Mouse (Mus musculus): ENCODE data around the gene Chn2.

Chn2 gene

GRCm38 (mm10) chr6:54278613-54279012, 239.3 kb downstream of the Chn2 start:
- no peak for DNase-seq (ENCODE audit: low read depth, low spot score)

GRCm38 (mm10) chr6:54279391-54279790, 240.0 kb downstream of the Chn2 start:
- DNase-seq (ENCODE audit: low read depth, low spot score): no peak

DNA sequence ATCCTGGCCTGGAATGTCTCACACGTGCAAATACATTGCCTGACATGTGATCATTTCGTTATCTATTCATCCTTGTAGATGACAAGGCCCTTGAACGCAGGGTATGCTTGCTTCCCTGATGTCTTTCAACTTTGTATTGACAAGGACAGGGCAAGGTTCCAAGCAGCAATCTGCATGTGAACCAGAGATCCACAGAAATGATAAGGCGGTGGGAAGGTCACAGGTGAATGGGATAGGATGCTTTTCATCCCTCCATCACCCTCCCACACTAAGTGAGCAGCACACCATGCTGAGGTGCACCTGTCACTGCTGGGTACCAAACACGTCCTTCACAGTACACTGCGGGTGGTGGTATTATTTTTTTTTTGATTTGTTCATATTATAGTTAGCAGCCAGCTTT, 240.9 kb downstream of the Chn2 start:
- no peak for DNase-seq (ENCODE audit: low read depth, low spot score)

DNA sequence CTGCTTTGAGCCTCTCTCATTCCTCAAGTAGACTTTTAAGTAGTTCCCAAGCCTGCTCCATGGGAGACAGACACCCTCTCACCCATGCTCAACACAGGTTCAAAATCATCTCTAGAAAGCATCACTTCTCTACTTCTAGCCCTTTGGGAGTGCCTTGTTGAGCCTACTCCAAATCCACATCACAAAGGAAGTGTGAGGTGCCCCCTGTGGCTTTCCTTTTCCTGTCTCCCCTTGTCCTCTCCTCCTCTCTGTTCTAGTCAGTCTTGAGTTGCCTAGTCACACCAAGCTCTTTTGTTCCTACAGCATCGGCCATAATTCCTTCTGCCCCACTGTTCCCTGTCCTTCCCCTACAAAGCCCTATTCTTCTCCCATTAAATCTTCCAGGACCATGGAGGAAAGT, 243.9 kb downstream of the Chn2 start:
- peak; percentile 90 for DNase-seq (ENCODE audit: low read depth, low spot score)

DNA sequence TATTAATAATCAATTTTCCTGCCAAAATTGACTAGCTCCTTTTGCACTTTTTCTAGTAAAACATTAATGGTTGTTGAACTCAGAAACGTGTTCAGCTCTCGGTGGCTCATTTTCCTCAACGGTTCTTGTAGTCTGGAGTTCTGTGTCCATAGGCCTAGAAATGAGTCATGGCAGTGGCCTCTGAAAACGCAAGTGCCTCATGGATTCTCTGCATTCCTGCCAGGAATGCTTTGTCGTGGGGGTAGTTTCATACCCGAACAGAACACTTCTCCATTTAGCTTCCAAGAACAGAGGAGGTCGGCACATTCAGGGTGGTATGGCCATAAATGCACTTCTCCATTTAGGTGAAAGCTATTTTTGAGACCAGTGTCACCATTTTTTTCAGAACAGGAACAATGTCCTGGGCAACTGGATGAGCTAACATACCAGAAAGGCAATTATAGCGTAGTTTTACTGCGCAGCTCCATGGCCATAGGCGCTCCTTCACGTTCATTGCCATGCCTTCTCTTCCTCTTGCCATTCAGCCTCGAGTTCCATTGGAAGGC, 244.9 kb downstream of the Chn2 start:
- peak; percentile 18 for DNase-seq (ENCODE audit: low read depth, low spot score)

DNA sequence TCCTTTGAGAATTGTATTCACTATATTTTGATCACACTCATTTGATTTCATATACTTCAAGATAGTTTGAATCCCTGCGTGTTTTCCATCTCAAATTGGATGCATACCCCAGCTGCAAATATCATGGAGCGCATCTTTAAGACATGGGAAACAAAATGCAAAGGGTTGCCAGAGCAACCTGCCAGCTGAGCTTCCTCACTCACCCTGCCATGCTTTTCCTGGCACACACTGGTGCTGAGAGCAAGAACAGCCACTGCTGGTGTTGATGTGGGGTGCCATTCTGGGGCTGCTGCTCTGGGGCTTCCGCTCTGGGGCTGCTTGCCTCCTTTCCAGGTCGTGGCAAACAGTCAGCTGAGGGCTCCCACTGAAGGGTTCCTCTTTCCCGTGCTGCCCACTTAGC, 247.5 kb downstream of the Chn2 start:
- DNase-seq (ENCODE audit: low read depth, low spot score): no peak

DNA sequence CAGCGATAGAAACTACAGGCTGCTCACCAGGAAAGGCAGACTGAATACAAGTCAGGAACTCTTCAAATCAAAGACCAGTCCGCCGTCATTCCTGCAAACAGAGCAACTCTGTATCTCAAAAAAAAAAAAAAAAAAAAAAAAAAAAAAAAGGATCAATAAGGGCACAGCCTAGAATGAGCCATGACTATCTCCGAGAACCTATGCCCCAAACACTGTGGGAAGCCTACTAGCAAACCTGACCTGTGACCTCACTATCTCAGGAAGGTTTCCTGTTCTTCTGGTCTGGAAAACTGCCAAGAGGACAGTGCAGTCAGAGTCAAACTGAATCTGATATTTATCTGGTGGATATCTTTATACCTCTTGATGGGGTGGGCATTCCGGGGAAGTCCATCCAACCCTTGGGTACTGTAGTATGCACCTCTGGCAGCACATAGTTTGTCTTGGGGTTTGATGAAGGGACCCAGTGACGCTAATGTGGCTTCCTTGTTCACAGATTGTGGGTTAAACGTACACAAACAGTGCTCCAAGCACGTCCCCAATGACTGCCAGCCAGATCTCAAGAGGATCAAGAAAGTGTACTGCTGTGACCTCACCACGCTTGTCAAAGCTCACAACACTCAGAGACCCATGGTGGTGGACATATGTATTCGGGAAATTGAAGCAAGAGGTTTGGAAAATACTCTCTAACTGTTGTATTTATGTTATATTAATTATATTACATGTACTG, 250.6 kb downstream of the Chn2 start:
- DNase-seq (ENCODE audit: low read depth, low spot score): no peak

GRCm38 (mm10) chr6:54297231-54297630, 257.9 kb downstream of the Chn2 start:
- no peak for DNase-seq (ENCODE audit: low read depth, low spot score)

- DNase-seq (ENCODE audit: low read depth, low spot score): no peak
Measured at GRCm38 (mm10) chr6:54299417-54299816, 260.1 kb downstream of the Chn2 start.

- DNase-seq (ENCODE audit: low read depth, low spot score): no peak
Measured at GRCm38 (mm10) chr6:54305777-54306176, 266.4 kb downstream of the Chn2 start.

DNA sequence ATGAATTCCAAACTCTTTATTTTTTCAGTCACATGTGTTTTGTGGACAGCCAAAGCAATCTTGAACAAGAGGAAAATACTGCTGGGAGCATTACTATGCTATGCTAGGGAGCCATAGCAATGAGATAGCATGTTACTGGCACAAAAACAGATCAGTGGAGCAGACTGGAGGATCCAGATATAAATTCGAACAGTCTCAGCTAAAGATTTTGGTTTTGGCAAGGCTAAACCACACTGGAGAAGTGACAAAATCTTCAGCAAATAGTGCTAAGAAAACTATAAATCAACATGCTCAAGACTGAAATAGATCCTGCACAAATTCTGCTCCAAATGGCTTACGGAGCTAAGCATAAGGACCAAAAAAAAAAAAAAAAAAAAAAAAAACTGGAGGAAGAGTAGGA, 273.7 kb downstream of the Chn2 start:
- DNase-seq (ENCODE audit: low read depth, low spot score): no peak

GRCm38 (mm10) chr6:54318618-54319017, 279.3 kb downstream of the Chn2 start:
- no peak for DNase-seq (ENCODE audit: low read depth, low spot score)

DNA sequence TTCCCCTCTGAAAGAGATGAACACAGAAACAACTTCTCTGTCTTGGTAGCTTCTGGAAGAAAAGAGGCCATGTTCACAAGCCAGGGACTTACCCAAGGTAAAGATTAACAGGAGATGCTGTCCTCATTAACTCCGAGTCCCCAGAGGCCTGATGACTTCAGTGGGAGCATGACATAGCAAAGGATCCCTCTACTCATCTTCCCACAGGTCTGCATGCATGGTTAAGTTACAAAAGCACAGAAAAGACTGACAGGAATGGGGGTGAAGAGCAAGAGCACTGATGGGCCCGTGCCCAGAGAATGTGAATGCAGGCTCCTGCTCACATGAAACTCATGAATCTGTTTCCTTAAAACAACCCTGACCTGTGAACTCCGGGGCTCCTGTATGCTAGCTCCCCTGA, 279.8 kb downstream of the Chn2 start:
- no peak for DNase-seq (ENCODE audit: low read depth, low spot score)

DNA sequence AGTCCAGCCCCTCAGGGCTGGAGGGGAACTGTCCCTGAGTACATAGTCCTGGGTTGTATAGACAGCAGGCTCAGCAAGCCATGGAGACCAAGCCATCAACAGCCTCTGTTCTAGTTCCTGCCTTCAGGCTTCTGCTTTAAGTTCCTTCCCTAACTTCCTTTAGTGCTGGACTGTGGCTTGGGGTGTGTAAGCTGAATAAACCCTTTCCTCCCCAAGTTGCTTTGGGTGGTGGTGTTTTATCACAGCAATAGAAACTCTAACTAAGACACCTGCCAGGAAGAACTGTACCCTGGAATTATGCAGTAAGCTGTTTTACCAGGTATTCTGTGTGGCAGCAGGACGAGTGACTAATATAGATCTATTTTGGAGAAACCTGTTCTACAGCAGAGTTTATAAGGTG, 280.9 kb downstream of the Chn2 start:
- DNase-seq (ENCODE audit: low read depth, low spot score): no peak

- DNase-seq (ENCODE audit: low read depth, low spot score): no peak
Measured at GRCm38 (mm10) chr6:54325246-54325885, 286.0 kb downstream of the Chn2 start, which contains the start of gene Prr15. TSS of gene Prr15 (plus strand) at chr6:54325835.

- peak; percentile 77 for DNase-seq (ENCODE audit: low read depth, low spot score)
Measured at GRCm38 (mm10) chr6:54326671-54327625, 287.6 kb downstream of the Chn2 start.

GRCm38 (mm10) chr6:54327626-54328003, 288.3 kb downstream of the Chn2 start:
- peak; percentile 47 for DNase-seq (ENCODE audit: low read depth, low spot score)

GRCm38 (mm10) chr6:54328783-54329182, 289.4 kb downstream of the Chn2 start:
- peak; percentile 12 for DNase-seq (ENCODE audit: low read depth, low spot score)

- DNase-seq (ENCODE audit: low read depth, low spot score): no peak
Measured at GRCm38 (mm10) chr6:54329598-54329997, 290.2 kb downstream of the Chn2 start.

DNA sequence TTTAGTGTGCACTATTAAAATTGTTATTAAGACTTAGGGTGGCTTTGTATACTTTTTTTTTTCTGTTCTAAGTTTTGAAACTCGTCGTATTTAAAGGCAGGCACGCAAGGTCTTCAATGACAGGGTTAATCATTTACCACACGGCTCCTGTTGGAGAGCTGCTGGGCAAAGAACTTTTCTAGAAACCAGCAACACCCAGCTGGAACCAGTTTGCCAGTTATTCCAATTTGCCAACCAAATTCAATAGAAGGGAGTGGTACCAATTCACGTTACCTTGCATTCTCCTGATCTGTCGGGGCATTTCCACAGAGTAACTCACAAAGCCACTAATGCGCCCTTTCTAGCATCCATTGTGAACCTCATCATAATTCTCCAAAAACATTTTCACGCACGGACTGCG, 290.8 kb downstream of the Chn2 start:
- peak; percentile 63 for DNase-seq (ENCODE audit: low read depth, low spot score)

DNA sequence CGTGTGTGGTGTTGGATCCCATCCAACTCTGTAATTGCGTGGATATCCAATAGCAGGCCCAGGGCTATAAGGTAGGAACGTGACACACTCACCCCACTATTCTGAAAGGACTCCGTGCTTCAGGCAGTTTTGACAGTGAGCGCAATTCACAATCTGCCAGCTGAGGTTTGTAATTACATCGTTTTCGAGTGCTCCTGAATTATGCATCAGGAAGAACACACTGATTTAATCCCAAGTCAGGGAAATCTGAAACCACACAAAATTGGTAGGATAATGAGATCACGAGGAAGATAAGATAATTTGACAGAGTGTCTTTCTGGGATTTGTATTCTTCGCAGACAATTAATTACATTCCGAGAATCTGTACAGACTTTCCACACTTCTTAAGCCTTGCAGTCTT, 292.4 kb downstream of the Chn2 start:
- DNase-seq (ENCODE audit: low read depth, low spot score): no peak

DNA sequence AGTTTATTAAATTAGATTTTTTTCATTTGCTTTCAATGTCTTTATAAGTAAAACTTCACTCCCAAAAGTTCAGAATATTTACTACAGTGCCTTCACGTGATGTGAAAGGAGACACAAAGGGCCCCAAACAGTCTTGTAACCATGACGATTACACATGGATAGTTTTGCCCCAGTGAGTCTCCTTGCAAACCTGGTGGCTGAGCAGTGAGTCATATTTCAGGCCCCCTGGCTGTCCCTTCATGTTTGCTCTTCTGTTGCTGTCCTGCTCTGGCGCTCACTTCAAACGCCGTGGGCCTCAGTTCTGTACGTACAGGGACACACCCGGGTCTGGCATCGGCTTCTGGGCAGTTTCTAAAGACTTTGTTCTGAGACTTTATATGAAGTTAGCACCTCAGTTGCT, 292.8 kb downstream of the Chn2 start:
- DNase-seq (ENCODE audit: low read depth, low spot score): no peak
